Mouse (Mus musculus): ENCODE measurements around the gene Ccdc106. TPM values are rescaled to one million over a fixed set of nuclear protein-coding genes. Genes with fewer than 3 reads are reported as not detected.

The Ccdc106 gene
- polyA plus RNA-seq (2015; fragmentation: Illumina TruSeq; extraction: RNeasy Lipid Tissue Mini Kit (QIAGEN cat#74804); ENCODE audit: low read depth, low replicate concordance): 63.8 TPM

GRCm38 (mm10) chr7:5020000-5020681 is at the start of gene Ccdc106, which contains the start of gene Zfp865:
Ccdc106 (plus strand) TSS chr7:5020553.
Zfp865 (plus strand) TSS chr7:5020376.

GRCm38 (mm10) chr7:4971068-4971467 is 49.3 kb upstream of the Ccdc106 start, which contains the start of gene Sbk3:
Sbk3 (minus strand) TSS chr7:4971168.

GRCm38 (mm10) chr7:4996003-4996895 is 24.1 kb upstream of the Ccdc106 start, which contains the start of gene Zfp579:
Zfp579 (minus strand) TSS chr7:4996158.

GRCm38 (mm10) chr7:5014251-5015117 is 5.9 kb upstream of the Ccdc106 start, which contains the start of the genes Zfp524 and Fiz1:
Zfp524 (plus strand) TSS chr7:5014415.
Fiz1 (minus strand) TSS chr7:5014697.

GRCm38 (mm10) chr7:5015118-5016001 is 5.0 kb upstream of the Ccdc106 start, which contains the start of gene Gm44973:
Gm44973 (plus strand) TSS chr7:5015496.

GRCm38 (mm10) chr7:5033818-5034217 is 13.5 kb downstream of the Ccdc106 start, which contains the start of gene 4632433K11Rik:
4632433K11Rik (plus strand) TSS chr7:5034118.

GRCm38 (mm10) chr7:5038109-5038732 is 17.9 kb downstream of the Ccdc106 start, which contains the start of gene Zfp784:
Zfp784 (minus strand) TSS chr7:5038446.

GRCm38 (mm10) chr7:5051193-5052192 is 31.1 kb downstream of the Ccdc106 start, which contains the start of gene Zfp580:
Zfp580 (plus strand) TSS chr7:5051538.

GRCm38 (mm10) chr7:5061774-5062359 is 41.5 kb downstream of the Ccdc106 start, which contains the start of gene U2af2:
U2af2 (plus strand) TSS chr7:5062143.

GRCm38 (mm10) chr7:5080010-5080751 is 59.8 kb downstream of the Ccdc106 start, which contains the start of gene Epn1:
Epn1 (plus strand) TSS chr7:5080235.

Other genes with a start within 250 kb of the Ccdc106 start
- not detected for gene Fam71e2, start 249.3 kb upstream of the Ccdc106 start, polyA plus RNA-seq (2015; fragmentation: Illumina TruSeq; extraction: RNeasy Lipid Tissue Mini Kit (QIAGEN cat#74804); ENCODE audit: low read depth, low replicate concordance)
- gene Il11, start 237.7 kb upstream of the Ccdc106 start, polyA plus RNA-seq (2015; fragmentation: Illumina TruSeq; extraction: RNeasy Lipid Tissue Mini Kit (QIAGEN cat#74804); ENCODE audit: low read depth, low replicate concordance): 0.67 TPM
- gene Tmem190, start 237.6 kb upstream of the Ccdc106 start, polyA plus RNA-seq (2015; fragmentation: Illumina TruSeq; extraction: RNeasy Lipid Tissue Mini Kit (QIAGEN cat#74804); ENCODE audit: low read depth, low replicate concordance): not detected
- 1.4 TPM for gene Tmem238, start 230.9 kb upstream of the Ccdc106 start, polyA plus RNA-seq (2015; fragmentation: Illumina TruSeq; extraction: RNeasy Lipid Tissue Mini Kit (QIAGEN cat#74804); ENCODE audit: low read depth, low replicate concordance)
- gene Rpl28, start 227.7 kb upstream of the Ccdc106 start, polyA plus RNA-seq (2015; fragmentation: Illumina TruSeq; extraction: RNeasy Lipid Tissue Mini Kit (QIAGEN cat#74804); ENCODE audit: low read depth, low replicate concordance): 466 TPM
- gene Ube2s, start 208.0 kb upstream of the Ccdc106 start, polyA plus RNA-seq (2015; fragmentation: Illumina TruSeq; extraction: RNeasy Lipid Tissue Mini Kit (QIAGEN cat#74804); ENCODE audit: low read depth, low replicate concordance): 175 TPM
- gene Shisa7, start 175.9 kb upstream of the Ccdc106 start, polyA plus RNA-seq (2015; fragmentation: Illumina TruSeq; extraction: RNeasy Lipid Tissue Mini Kit (QIAGEN cat#74804); ENCODE audit: low read depth, low replicate concordance): 75.7 TPM
- gene Isoc2b, start 150.3 kb upstream of the Ccdc106 start, polyA plus RNA-seq (2015; fragmentation: Illumina TruSeq; extraction: RNeasy Lipid Tissue Mini Kit (QIAGEN cat#74804); ENCODE audit: low read depth, low replicate concordance): 10.4 TPM
- gene Isoc2a, start 143.4 kb upstream of the Ccdc106 start, polyA plus RNA-seq (2015; fragmentation: Illumina TruSeq; extraction: RNeasy Lipid Tissue Mini Kit (QIAGEN cat#74804); ENCODE audit: low read depth, low replicate concordance): 16.9 TPM
- not detected for gene Gm36210, start 114.0 kb upstream of the Ccdc106 start, polyA plus RNA-seq (2015; fragmentation: Illumina TruSeq; extraction: RNeasy Lipid Tissue Mini Kit (QIAGEN cat#74804); ENCODE audit: low read depth, low replicate concordance)
- gene Zfp628, start 105.3 kb upstream of the Ccdc106 start, polyA plus RNA-seq (2015; fragmentation: Illumina TruSeq; extraction: RNeasy Lipid Tissue Mini Kit (QIAGEN cat#74804); ENCODE audit: low read depth, low replicate concordance): 5.6 TPM
- gene Nat14, start 98.5 kb upstream of the Ccdc106 start, polyA plus RNA-seq (2015; fragmentation: Illumina TruSeq; extraction: RNeasy Lipid Tissue Mini Kit (QIAGEN cat#74804); ENCODE audit: low read depth, low replicate concordance): 103 TPM
- gene Ssc5d, start 94.8 kb upstream of the Ccdc106 start, polyA plus RNA-seq (2015; fragmentation: Illumina TruSeq; extraction: RNeasy Lipid Tissue Mini Kit (QIAGEN cat#74804); ENCODE audit: low read depth, low replicate concordance): 1.2 TPM
- gene Sbk2, start 56.1 kb upstream of the Ccdc106 start, polyA plus RNA-seq (2015; fragmentation: Illumina TruSeq; extraction: RNeasy Lipid Tissue Mini Kit (QIAGEN cat#74804); ENCODE audit: low read depth, low replicate concordance): 0.45 TPM
- gene Sbk3, start 49.4 kb upstream of the Ccdc106 start, polyA plus RNA-seq (2015; fragmentation: Illumina TruSeq; extraction: RNeasy Lipid Tissue Mini Kit (QIAGEN cat#74804); ENCODE audit: low read depth, low replicate concordance): 1.1 TPM
- 16.7 TPM for gene Zfp579, start 24.4 kb upstream of the Ccdc106 start, polyA plus RNA-seq (2015; fragmentation: Illumina TruSeq; extraction: RNeasy Lipid Tissue Mini Kit (QIAGEN cat#74804); ENCODE audit: low read depth, low replicate concordance)
- 10.3 TPM for gene Zfp524, start 6.1 kb upstream of the Ccdc106 start, polyA plus RNA-seq (2015; fragmentation: Illumina TruSeq; extraction: RNeasy Lipid Tissue Mini Kit (QIAGEN cat#74804); ENCODE audit: low read depth, low replicate concordance)
- 15.9 TPM for gene Fiz1, start 5.9 kb upstream of the Ccdc106 start, polyA plus RNA-seq (2015; fragmentation: Illumina TruSeq; extraction: RNeasy Lipid Tissue Mini Kit (QIAGEN cat#74804); ENCODE audit: low read depth, low replicate concordance)
- not detected for gene Gm44973, start 5.1 kb upstream of the Ccdc106 start, polyA plus RNA-seq (2015; fragmentation: Illumina TruSeq; extraction: RNeasy Lipid Tissue Mini Kit (QIAGEN cat#74804); ENCODE audit: low read depth, low replicate concordance)
- gene Zfp865, start 177 bp upstream of the Ccdc106 start, polyA plus RNA-seq (2015; fragmentation: Illumina TruSeq; extraction: RNeasy Lipid Tissue Mini Kit (QIAGEN cat#74804); ENCODE audit: low read depth, low replicate concordance): 17.7 TPM
- gene 4632433K11Rik, start 13.6 kb downstream of the Ccdc106 start, polyA plus RNA-seq (2015; fragmentation: Illumina TruSeq; extraction: RNeasy Lipid Tissue Mini Kit (QIAGEN cat#74804); ENCODE audit: low read depth, low replicate concordance): not detected
- gene Zfp784, start 17.9 kb downstream of the Ccdc106 start, polyA plus RNA-seq (2015; fragmentation: Illumina TruSeq; extraction: RNeasy Lipid Tissue Mini Kit (QIAGEN cat#74804); ENCODE audit: low read depth, low replicate concordance): 6.4 TPM
- 17.7 TPM for gene Zfp580, start 31.0 kb downstream of the Ccdc106 start, polyA plus RNA-seq (2015; fragmentation: Illumina TruSeq; extraction: RNeasy Lipid Tissue Mini Kit (QIAGEN cat#74804); ENCODE audit: low read depth, low replicate concordance)
- 167 TPM for gene U2af2, start 41.6 kb downstream of the Ccdc106 start, polyA plus RNA-seq (2015; fragmentation: Illumina TruSeq; extraction: RNeasy Lipid Tissue Mini Kit (QIAGEN cat#74804); ENCODE audit: low read depth, low replicate concordance)
- gene Epn1, start 59.7 kb downstream of the Ccdc106 start, polyA plus RNA-seq (2015; fragmentation: Illumina TruSeq; extraction: RNeasy Lipid Tissue Mini Kit (QIAGEN cat#74804); ENCODE audit: low read depth, low replicate concordance): 312 TPM
- gene Rfpl4, start 96.4 kb downstream of the Ccdc106 start, polyA plus RNA-seq (2015; fragmentation: Illumina TruSeq; extraction: RNeasy Lipid Tissue Mini Kit (QIAGEN cat#74804); ENCODE audit: low read depth, low replicate concordance): not detected
- 0.49 TPM for gene Rasl2-9, start 105.4 kb downstream of the Ccdc106 start, polyA plus RNA-seq (2015; fragmentation: Illumina TruSeq; extraction: RNeasy Lipid Tissue Mini Kit (QIAGEN cat#74804); ENCODE audit: low read depth, low replicate concordance)
- gene Vmn1r55, start 129.1 kb downstream of the Ccdc106 start, polyA plus RNA-seq (2015; fragmentation: Illumina TruSeq; extraction: RNeasy Lipid Tissue Mini Kit (QIAGEN cat#74804); ENCODE audit: low read depth, low replicate concordance): not detected
- not detected for gene Vmn1r56, start 176.2 kb downstream of the Ccdc106 start, polyA plus RNA-seq (2015; fragmentation: Illumina TruSeq; extraction: RNeasy Lipid Tissue Mini Kit (QIAGEN cat#74804); ENCODE audit: low read depth, low replicate concordance)
- not detected for gene Vmn1r57, start 197.9 kb downstream of the Ccdc106 start, polyA plus RNA-seq (2015; fragmentation: Illumina TruSeq; extraction: RNeasy Lipid Tissue Mini Kit (QIAGEN cat#74804); ENCODE audit: low read depth, low replicate concordance)